Comparison of ENCODE assay signal across 21 mouse cellular contexts in the genomic region with DNA sequence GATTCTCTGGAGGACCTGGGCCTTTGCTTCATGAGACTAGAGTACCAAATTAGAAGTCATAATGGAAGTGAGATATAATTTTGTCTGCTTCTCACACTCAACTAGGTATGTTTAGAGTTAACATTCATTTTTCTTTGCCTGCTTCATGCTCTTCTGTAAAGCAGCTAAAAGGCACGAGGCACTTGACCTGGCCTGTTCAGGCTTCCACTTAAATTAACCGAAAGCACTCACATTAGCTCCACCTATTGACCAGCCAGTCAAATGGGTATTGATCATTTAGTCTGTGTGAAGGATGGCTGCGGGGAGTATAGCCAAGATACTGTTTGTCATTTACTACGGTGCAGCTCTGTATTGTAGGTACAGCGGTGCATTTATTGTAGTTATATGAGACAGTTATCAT.
DNase-seq lines count a peak whose midpoint lies in the region; ATAC-seq and TF ChIP-seq lines count a peak whose summit lies in the region.
"Had no signal": no experiment of that assay in that cellular context is flagged by ENCODE, and none has a peak within 500 bp of the region (broad histone marks: within the 10 kb centered on the region; RNA-seq: fewer than 3 reads in every experiment).

No protein-coding gene starts in this region.

- no peak overlapping the region for H3K9ac ChIP-seq in kidney, postnatal 0 days (ENCODE audit: low read depth, low read length)
- H3K9ac ChIP-seq in midbrain, embryonic 14.5 days (replicated peaks; ENCODE audit: low read length) = no peak overlapping the region
- no peak overlapping the region for H3K9ac ChIP-seq in midbrain, embryonic 15.5 days
- peak overlapping the region; percentile 45; the same call in 1 of the 2 replicates for H3K9ac ChIP-seq in CH12.LX (ENCODE audit: insufficient read depth, low read depth)
- H3K9ac ChIP-seq: embryonic facial prominence, embryonic 12.5 days; forebrain, embryonic 13.5 days; forebrain, embryonic 15.5 days had no signal

- no peaks in the 10 kb centered on the region for H3K27me3 ChIP-seq in kidney, postnatal 0 days (ENCODE audit: insufficient read depth, low read length)
- no peaks in the 10 kb centered on the region for H3K27me3 ChIP-seq in midbrain, embryonic 14.5 days (ENCODE audit: control insufficient read depth, insufficient read depth, low read length)
- H3K27me3 ChIP-seq in midbrain, embryonic 15.5 days (replicated peaks) = no peaks in the 10 kb centered on the region
- H3K27me3 ChIP-seq in CH12.LX (replicated peaks) = no peaks in the 10 kb centered on the region
- H3K27me3 ChIP-seq: embryonic facial prominence, embryonic 12.5 days; forebrain, embryonic 13.5 days; forebrain, embryonic 15.5 days; Patski had no signal

- no peaks in the 10 kb centered on the region for H3K36me3 ChIP-seq in kidney, postnatal 0 days (ENCODE audit: insufficient read depth, low read length)
- H3K36me3 ChIP-seq in midbrain, embryonic 14.5 days (ENCODE audit: control insufficient read depth, insufficient read depth, low read length) = no peaks in the 10 kb centered on the region
- H3K36me3 ChIP-seq in midbrain, embryonic 15.5 days (replicated peaks) = no peaks in the 10 kb centered on the region
- peaks cover 3 to 68% of the 10 kb centered on the region in 2 experiments for H3K36me3 ChIP-seq in CH12.LX (replicated peaks in 1 of 2; ENCODE audit: control insufficient read depth in 1 of 2, insufficient read depth in 1 of 2, low read length in 1 of 2)
- H3K36me3 ChIP-seq: embryonic facial prominence, embryonic 10.5 days; embryonic facial prominence, embryonic 12.5 days; forebrain, embryonic 15.5 days; G1E had no signal

- TF ChIP-seq CTCF in kidney, postnatal 0 days (IDR thresholded peaks at IDR 0.05; ENCODE audit: low read depth) = 0 out of 2 replicates have a peak, but pooled peaks have one; percentile 10
- TF ChIP-seq CTCF in CH12.LX (conservative IDR thresholded peaks at IDR 0.05 in 1 of 2, IDR thresholded peaks at IDR 0.05 in 1 of 2; ENCODE audit: low read depth in 2 of 2, low read length in 2 of 2) = peak in 1 of 2 experiments; percentile 72; a peak in 2 of 4 replicates

- WGBS in kidney, postnatal 0 days = 69% methylated on average over 5 of the region's 5 CpGs
- WGBS in midbrain, embryonic 14.5 days = 78% methylated on average over 5 of the region's 5 CpGs
- 73% methylated on average over 5 of the region's 5 CpGs for WGBS in midbrain, embryonic 15.5 days

- peak; percentile 29; the same call in 1 of the 2 replicates for TF ChIP-seq POLR2A in CH12.LX (IDR thresholded peaks at IDR 0.05; ENCODE audit: low read depth, low read length)

- DNase-seq in kidney, postnatal 0 days (ENCODE audit: low spot score) = no peak
- no peak for DNase-seq in kidney, postnatal 36 days
- DNase-seq in midbrain, embryonic 14.5 days = peak; percentile 13
- no peak for DNase-seq in CH12.LX (ENCODE audit: extremely low read depth)
- DNase-seq in heart, postnatal 36 days = no peak
- DNase-seq: adrenal gland, adult 8-10 months; adrenal gland, postnatal 14 days; adrenal gland, postnatal 36 days; cerebellum, adult 11-12 months; cerebellum, adult 2 months; cerebellum, adult 9-10 months; cerebellum, postnatal 10 days; cerebellum, postnatal 25 days had no signal

- H3K27ac ChIP-seq in kidney, postnatal 0 days = no peak overlapping the region
- H3K27ac ChIP-seq in midbrain, embryonic 14.5 days (replicated peaks; ENCODE audit: low read depth, low read length) = no peak overlapping the region
- no peak overlapping the region for H3K27ac ChIP-seq in midbrain, embryonic 15.5 days
- H3K27ac ChIP-seq in CH12.LX (ENCODE audit: insufficient read depth, low read depth) = peak overlapping the region; percentile 90
- H3K27ac ChIP-seq: embryonic facial prominence, embryonic 10.5 days; embryonic facial prominence, embryonic 12.5 days; forebrain, embryonic 13.5 days; forebrain, embryonic 15.5 days had no signal

- no peak overlapping the region for H3K4me3 ChIP-seq in kidney, postnatal 0 days (replicated peaks; ENCODE audit: low read depth, low read length)
- no peak overlapping the region for H3K4me3 ChIP-seq in midbrain, embryonic 14.5 days (replicated peaks; ENCODE audit: low read depth, low read length)
- H3K4me3 ChIP-seq in midbrain, embryonic 15.5 days = no peak overlapping the region
- H3K4me3 ChIP-seq in CH12.LX (replicated peaks in 1 of 3; ENCODE audit: low read depth in 2 of 3, low read length in 2 of 3, poor library complexity in 1 of 3) = no peak overlapping the region
- H3K4me3 ChIP-seq: embryonic facial prominence, embryonic 10.5 days; embryonic facial prominence, embryonic 12.5 days; forebrain, embryonic 13.5 days; forebrain, embryonic 15.5 days had no signal

- intact Hi-C loops in heart, postnatal 36 days (cut with DNase I) = loop anchor here (10.0 kb wide), 1 partner anchor 551 kb away; no protein-coding TSS in a partner anchor

- peak; percentile 75 for TF ChIP-seq RAD21 in CH12.LX (IDR thresholded peaks at IDR 0.05; ENCODE audit: low read depth, low read length)

- H3K79me2 ChIP-seq in CH12.LX (replicated peaks; ENCODE audit: control insufficient read depth, extremely low read depth, insufficient read depth, poor library complexity, severe bottlenecking) = peaks cover 22% of the 10 kb centered on the region

- H3K4me1 ChIP-seq in kidney, postnatal 0 days (replicated peaks; ENCODE audit: insufficient read depth, low read length) = no peaks in the 10 kb centered on the region
- no peaks in the 10 kb centered on the region for H3K4me1 ChIP-seq in midbrain, embryonic 14.5 days (ENCODE audit: control insufficient read depth, insufficient read depth, low read length)
- H3K4me1 ChIP-seq in midbrain, embryonic 15.5 days = no peaks in the 10 kb centered on the region
- peaks cover 65 to 91% of the 10 kb centered on the region in 2 experiments for H3K4me1 ChIP-seq in CH12.LX (ENCODE audit: control insufficient read depth in 1 of 2, insufficient read depth in 2 of 2)
- H3K4me1 ChIP-seq: embryonic facial prominence, embryonic 10.5 days; embryonic facial prominence, embryonic 12.5 days; forebrain, embryonic 13.5 days; forebrain, embryonic 15.5 days had no signal

- in situ Hi-C loops in CH12.LX (cut with MboI; ENCODE audit: low pct_ligation_motif_present, low pct_unique_long_range_greater_than_20kb, low sequenced_read_pairs) = loop anchor here (5.0 to 25.0 kb wide), 3 partner anchors 259 to 532 kb away; partner anchors contain the start of gene Akna

- ATAC-seq in kidney, postnatal 0 days (replicated peaks; ENCODE audit: low FRiP score, low read depth) = no peak
- no peak for ATAC-seq in midbrain, embryonic 14.5 days (ENCODE audit: low FRiP score, low TSS enrichment)
- no peak for ATAC-seq in midbrain, embryonic 15.5 days (replicated peaks)
- ATAC-seq: activated CD4-positive, CD25-positive, alpha-beta regulatory T cell, adult 4 months; forebrain, embryonic 13.5 days; forebrain, embryonic 15.5 days; Patski had no signal

- no peaks in the 10 kb centered on the region for H3K9me3 ChIP-seq in kidney, postnatal 0 days (replicated peaks; ENCODE audit: low read length)
- no peaks in the 10 kb centered on the region for H3K9me3 ChIP-seq in midbrain, embryonic 14.5 days (ENCODE audit: control insufficient read depth, low read length)
- no peaks in the 10 kb centered on the region for H3K9me3 ChIP-seq in midbrain, embryonic 15.5 days
- H3K9me3 ChIP-seq in CH12.LX (replicated peaks; ENCODE audit: low read length) = no peaks in the 10 kb centered on the region
- H3K9me3 ChIP-seq: embryonic facial prominence, embryonic 10.5 days; embryonic facial prominence, embryonic 12.5 days; forebrain, embryonic 13.5 days; forebrain, embryonic 15.5 days had no signal

- H3K4me2 ChIP-seq in kidney, postnatal 0 days (ENCODE audit: low read length) = no peak overlapping the region
- H3K4me2 ChIP-seq in midbrain, embryonic 14.5 days (ENCODE audit: low read length) = no peak overlapping the region
- H3K4me2 ChIP-seq in midbrain, embryonic 15.5 days = no peak overlapping the region
- no peak overlapping the region for H3K4me2 ChIP-seq in CH12.LX (ENCODE audit: insufficient read depth, low read depth, poor library complexity, severe bottlenecking)
- H3K4me2 ChIP-seq: embryonic facial prominence, embryonic 12.5 days; forebrain, embryonic 13.5 days; forebrain, embryonic 15.5 days had no signal

- dilution Hi-C loops in CH12.LX (cut with MboI; ENCODE audit: extremely low pct_ligation_motif_present, extremely low pct_unique_long_range_greater_than_20kb, low sequenced_read_pairs) = no loop called here

- TF ChIP-seq EP300 in CH12.LX (IDR thresholded peaks at IDR 0.05; ENCODE audit: low read length) = 0 out of 2 replicates have a peak, but pooled peaks have one; percentile 4

TF ChIP-seq in CH12.LX, 34 proteins besides CTCF, POLR2A, EP300 and RAD21:
- TF ChIP-seq BHLHE40 (IDR thresholded peaks at IDR 0.05; ENCODE audit: low read depth, low read length) (peak; percentile 59; the same call in 1 of the 2 replicates), USF2 (conservative IDR thresholded peaks at IDR 0.05; ENCODE audit: low read depth, low read length) (no peak), PAX5 (IDR thresholded peaks at IDR 0.05; ENCODE audit: low read length) (no peak), MAX (IDR thresholded peaks at IDR 0.05; ENCODE audit: low read length) (peak; percentile 62; the same call in 1 of the 2 replicates), JUN (IDR thresholded peaks at IDR 0.05; ENCODE audit: insufficient read depth, low read depth, low read length) (no peak), HCFC1 (IDR thresholded peaks at IDR 0.05; ENCODE audit: low read depth, low read length) (no peak), MYC (IDR thresholded peaks at IDR 0.05; ENCODE audit: low read depth, low read length) (peak; percentile 72; the same call in 1 of the 2 replicates), GABPA (IDR thresholded peaks at IDR 0.05; ENCODE audit: insufficient replicate concordance, low read depth, low read length) (no peak), NRF1 (IDR thresholded peaks at IDR 0.05; ENCODE audit: low read depth, low read length) (no peak), ETS1 (conservative IDR thresholded peaks at IDR 0.05; ENCODE audit: low read depth, low read length) (peak; percentile 29; the same call in 1 of the 2 replicates), KAT2A (IDR thresholded peaks at IDR 0.05; ENCODE audit: insufficient replicate concordance, low read length) (no peak), SMC3 (IDR thresholded peaks at IDR 0.05; ENCODE audit: low read depth, low read length) (peak; percentile 77)
